Mouse (Mus musculus) cerebellum, postnatal 14 days (tissue): ENCODE measurements around the gene Phf13.

ENCODE experiments used
- DNase-seq, 2 experiments: peaks; one replicate each; pipeline ENCODE4 v3.0.0; 2021; ENCODE audit warnings: mixed read lengths in 2 of 2

Gene Phf13

DNA sequence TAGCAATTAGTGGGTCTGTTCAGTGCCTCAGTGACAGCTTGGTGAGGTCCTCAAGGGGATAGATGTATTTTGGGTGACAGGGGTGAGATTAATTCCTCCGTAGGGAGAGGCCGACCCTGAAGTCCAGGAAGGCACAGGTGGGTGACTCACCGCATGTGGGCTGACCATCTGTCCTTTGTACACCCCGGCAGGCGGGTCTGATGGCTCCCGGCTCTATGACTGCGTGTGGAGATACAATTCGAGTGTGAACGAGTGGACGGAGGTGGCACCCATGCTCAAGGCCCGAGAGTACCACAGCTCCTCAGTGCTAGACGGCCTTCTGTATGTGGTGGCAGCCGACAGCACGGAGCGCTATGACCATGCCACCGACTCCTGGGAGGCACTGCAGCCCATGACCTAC, 16.1 kb upstream of the Phf13 start:
- no peak for DNase-seq

DNA sequence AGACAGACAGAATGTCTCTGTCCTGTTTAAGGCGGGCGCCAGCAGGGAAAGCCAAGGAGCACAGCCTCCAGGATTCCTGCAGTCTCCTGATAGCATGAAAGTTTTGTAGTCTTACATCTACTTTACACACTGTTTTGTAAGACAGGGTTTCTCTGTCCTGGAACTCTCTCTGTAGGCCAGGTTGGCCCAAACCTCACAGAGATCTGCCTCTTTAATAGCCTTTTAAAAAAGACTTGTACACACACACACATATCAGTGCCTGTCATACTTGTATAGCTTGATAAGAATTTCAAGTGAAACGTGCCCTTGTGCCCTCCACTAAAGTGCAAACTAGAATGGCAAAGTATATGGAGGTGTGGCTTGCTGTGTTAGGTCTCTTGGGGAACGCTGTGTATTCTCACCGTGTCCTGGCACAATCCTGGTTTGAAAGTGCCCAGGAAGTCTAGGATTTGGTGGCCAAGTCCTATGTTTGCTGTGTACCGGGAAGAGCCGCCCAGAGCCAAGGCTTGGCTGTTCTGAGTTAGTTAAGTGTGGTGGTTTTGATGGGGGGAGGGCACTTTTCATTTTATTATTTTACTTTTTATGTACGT, 15.2 kb upstream of the Phf13 start:
- DNase-seq = no peak

DNA sequence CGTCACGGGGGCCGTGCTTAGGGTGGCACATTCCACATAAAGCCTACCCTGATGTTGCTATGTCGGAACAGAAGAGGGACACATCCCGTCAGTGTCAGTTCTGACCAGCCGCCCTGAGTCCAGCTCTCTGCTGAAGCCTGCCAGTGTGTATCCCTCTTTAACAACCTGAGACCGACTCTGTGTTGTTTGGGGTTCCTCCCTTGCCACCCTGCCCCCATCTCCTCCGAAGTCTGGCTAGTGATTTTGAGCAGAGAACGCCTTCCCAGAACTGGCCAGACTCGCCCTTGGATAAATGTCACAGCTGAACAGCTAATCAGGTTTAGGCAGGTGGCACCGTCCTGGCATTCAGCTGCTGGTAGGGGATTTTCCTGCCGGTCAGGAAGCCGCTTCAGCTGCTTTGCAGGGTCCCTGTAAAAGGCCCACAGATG, 14.7 kb upstream of the Phf13 start:
- peak; percentile 52 to 66 for DNase-seq

DNA sequence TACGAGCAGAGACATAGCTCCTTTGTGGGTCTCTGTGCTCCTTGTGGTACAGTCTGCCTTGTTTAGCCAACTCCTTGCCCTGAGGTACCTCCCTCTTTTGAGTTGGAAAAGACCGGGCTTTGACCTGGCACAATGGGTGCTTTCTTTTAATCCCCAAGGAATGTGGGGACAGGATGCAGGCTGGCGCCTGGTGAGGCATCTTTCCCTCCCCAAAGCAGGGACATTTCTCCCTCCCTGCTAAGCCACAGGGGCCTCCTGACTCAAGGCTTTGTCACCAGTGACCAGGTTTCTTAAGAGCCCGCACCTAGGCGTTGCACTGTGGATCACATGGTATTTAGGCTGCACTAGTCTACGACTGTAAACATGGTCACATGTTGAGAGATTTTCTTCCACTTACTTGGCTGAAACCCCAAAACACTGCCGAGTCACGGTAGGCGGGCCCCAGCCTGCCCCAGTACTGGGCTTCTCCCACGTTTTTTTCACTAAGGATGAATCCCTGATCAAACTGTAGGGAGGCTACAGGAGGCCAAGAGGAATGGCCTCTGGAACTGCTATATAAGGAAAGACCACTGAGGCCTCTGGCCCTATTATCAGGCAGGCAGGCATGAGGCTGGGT, 14.1 kb upstream of the Phf13 start:
- no peak for DNase-seq

DNA sequence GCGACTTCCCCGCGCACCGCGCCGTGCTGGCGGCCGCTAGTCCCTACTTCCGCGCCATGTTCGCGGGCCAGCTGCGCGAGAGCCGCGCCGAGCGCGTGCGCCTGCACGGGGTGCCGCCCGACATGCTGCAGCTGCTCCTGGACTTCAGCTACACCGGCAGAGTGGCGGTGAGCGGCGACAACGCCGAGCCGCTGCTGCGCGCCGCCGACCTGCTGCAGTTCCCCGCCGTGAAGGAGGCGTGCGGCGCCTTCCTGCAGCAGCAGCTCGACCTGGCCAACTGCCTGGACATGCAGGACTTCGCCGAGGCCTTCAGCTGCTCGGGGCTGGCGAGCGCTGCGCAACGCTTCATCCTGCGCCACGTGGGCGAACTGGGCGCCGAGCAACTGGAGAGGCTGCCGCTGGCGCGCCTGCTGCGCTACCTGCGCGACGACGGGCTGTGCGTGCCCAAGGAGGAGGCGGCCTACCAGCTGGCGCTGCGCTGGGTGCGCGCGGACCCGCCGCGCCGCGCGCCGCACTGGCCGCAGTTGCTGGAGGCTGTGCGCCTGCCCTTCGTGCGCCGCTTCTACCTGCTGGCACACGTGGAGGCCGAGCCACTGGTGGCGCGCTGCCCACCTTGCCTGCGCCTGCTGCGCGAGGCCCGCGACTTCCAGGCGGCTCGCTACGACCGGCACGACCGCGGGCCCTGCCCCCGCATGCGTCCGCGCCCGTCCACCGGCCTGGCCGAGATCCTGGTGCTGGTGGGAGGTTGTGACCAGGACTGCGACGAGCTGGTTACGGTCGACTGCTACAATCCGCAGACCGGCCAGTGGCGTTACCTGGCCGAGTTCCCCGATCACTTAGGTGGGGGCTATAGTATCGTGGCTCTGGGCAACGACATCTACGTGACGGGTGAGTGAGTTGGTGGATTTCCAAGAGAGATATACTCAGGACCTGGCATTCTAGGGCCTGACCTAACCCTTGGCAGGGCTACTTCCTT, 13.3 kb upstream of the Phf13 start:
- peak; percentile 77 to 81 for DNase-seq

DNA sequence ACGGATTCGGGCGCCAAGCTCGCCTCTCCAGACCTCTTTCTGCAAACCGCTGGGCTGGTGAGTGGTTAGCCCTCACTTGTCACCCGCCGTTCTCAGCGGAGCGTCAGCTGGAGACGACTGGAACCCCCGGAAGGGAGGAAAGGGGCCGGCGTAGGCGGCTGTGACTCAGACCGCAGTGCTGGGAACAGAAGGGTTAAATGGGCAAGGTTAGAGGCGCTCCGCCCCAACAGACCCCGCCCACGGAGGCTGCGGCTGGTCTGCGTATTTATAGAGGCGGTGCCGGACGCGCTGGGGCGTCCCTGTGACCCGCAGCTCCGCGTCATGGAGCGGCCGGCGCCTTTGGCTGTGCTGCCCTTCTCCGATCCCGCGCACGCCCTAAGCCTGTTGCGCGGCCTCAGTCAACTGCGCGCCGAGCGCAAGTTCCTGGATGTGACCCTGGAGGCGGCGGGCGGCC, 12.6 kb upstream of the Phf13 start, which contains the start of gene Klhl21:
TSS of gene Klhl21 (plus strand) at position 182 of the 454 bp plus-strand sequence.
- DNase-seq = peak; percentile 90 to 94

DNA sequence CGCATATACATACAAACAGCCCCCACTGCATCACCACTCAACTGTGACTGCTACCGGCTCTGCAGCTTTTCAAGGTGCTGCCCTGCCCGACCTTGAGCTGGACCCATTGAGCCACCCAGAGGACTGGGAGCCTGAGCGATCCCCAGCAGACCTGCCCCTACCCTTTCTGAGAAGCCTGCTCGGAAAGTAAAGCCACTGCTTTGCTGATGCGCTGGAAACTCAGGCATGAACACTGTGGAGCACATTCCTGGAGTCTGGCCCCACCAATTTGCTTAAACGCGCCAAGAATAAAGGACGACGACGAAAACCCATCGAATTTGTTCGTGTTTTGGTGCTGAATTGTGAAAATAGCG, 12.1 kb upstream of the Phf13 start:
- DNase-seq = no peak

DNA sequence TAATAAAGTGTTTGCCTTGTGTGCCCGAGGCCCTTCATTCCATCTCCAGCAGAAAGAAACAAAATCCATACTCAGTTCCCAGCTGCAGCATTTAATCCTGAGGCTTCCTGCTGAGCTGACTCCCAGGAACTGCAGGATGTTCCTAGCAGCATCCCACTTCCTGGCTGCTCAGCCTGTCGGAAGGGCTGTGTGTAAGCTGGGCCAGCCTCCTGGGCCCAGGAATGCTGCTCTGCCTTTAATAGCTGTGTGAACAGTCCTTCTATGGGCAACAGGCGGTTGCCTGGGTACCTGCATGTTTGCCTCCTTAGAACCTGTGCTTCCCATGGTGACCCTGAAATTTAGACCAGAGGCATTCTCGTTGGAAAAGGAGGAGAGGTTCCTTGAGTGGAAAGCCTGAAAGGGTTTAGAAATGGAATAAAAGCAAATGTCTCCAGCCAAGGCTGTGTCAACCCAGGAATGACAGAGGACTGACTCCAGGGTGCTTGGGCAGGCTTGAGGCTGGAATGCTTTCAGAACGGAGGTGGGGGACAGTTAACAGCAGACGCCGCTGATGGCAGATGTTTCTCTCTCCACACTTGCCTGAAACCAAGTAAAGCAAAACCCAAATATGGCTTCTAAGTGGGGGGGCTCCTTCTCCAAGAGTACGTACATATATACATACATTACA, 11.6 kb upstream of the Phf13 start:
- no peak for DNase-seq

DNA sequence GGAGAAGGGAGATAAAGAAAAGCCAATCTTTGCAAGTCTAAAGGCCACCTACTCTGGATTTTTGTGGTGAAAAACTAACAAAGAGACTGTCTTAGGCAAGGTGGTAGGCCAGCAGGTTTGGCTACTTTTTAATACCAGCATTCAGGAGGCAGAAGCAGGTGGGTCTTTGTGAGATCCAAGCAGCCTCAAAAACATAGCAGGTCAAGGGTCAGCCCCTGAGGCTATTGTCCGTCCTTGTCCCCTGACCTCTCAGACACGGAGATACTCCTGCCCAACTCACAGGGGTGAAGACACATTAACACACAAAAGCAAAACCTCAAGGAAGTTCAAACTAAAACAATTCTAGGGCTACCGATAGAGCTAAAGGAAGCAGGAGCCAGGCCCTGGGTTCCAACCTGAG, 10.8 kb upstream of the Phf13 start:
- no peak for DNase-seq

DNA sequence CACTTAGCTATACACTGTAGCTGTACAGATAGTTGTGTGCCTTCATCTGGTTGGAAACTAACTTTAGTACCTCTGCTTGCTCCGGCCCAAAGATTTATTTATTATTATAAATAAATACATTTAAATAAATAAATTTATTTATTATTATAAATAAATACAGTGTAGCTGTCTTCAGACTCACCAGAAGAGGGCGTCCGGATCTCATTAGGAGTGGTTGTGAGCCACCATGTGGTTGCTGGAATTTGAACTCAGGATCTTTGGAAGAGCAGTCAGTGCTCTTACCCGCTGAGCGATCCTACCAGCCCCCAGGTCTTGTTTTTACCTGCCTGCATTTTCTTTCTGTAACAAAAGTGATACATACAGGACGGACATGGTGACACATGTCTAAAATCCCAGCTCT, 10.1 kb upstream of the Phf13 start:
- no peak for DNase-seq

DNA sequence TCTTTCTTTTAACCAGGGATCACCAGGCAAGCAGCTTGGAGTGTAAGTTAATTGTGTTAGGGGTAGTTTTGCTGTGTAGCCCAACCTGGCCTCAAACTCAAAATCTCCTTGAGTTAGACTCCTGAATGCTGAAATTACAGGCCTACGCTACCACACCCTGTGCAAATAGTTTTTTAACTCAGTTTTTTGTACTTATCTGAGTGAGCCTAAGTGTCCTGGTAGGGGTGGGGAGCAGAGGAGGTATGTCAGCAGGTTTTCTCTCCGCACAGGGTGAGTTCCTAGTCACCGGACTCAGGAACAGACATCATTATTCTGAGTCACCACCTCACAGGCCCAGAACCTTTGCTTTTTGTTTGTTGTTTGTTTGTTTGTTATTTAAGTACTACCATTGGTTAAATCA, 6.0 kb upstream of the Phf13 start:
- DNase-seq = no peak

DNA sequence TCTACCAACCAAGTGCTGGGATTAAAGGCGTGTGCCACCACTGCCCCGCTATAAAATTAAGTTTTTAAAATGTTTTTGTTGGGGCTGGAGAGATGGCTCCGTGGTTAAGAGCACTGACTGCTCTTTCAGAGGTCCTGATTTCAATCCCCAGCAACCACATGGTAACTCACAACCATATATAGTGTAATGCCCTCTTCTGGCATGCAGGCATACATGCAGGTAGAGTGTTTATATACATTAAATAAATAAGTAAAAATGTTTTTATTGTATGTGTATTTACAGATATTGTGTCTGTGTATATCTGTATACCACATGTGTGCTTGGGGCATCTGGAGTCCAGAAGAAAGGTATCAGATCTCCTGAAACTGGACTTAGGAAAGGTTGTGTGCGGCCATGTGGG, 5.3 kb upstream of the Phf13 start:
- no peak for DNase-seq

DNA sequence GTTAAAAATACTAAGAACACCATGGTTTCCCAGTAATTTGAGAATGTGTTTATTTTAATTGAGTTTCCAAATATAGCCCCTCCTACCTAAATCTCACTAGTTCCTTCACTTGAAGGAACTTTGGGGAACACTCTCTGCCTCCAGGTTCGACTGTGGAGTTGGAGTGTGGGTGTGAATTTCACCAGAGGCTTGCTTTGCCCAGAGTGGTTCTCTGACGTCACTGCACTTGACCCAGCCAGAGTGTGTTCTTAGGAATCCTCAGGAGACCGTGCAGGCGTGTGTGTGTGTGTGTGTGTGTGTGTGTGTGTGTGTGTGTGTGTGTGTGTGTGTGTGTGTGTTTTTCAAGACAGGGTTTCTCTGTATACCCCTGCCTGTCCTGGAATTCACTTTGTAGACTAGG, 4.8 kb upstream of the Phf13 start:
- DNase-seq = no peak

DNA sequence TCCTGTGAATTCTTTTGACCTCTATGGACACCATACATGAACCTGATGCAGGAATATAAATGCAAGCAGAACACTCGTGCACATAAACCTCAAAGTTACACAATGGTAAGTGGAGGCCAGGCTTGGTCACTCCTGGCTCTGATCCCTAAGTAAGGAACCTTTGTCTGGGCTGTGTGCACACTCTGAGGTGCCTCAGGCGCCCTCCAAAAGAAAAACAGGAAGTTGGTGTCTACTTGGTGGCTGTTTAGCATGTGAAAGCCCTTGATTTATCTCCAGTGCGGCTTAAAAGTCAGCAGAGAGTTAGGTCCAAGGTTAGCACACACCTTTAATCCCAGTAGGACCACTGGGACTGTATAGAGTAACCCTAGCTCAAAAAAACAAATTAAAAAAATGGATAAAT, 3.4 kb upstream of the Phf13 start:
- no peak for DNase-seq

DNA sequence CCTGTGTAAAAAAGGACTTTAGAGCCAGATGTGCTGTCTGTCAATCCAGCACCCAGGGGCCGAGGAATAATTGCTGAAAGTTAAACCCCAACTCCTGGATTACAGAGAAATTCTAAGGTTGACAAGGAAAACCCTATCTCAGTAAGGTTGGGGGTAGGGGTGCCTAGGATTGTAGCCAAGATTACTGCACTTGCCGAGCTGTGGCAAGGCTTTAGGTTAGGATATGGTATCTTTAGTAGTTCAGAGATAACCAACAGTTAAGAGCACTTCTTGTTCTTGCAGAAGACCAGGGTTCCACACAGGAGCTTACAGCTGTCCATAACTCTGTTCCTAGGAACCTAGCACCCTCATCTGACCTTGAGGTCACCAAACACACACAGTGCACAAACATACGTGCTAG, 1.6 kb upstream of the Phf13 start:
- no peak for DNase-seq

DNA sequence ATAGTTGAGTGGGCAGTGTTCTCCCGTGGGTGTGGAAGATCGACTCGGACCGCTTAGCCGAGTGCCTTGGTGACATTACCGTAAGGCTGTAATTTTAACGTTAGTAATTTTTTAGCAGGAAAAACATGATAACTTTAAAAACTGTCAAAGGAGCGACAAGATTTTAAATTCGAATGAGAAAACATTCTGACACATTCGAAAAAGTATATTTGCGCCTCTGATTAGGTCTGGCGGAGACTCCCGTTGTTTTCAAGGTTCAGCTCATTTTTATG, 829 bp upstream of the Phf13 start:
- DNase-seq = no peak

DNA sequence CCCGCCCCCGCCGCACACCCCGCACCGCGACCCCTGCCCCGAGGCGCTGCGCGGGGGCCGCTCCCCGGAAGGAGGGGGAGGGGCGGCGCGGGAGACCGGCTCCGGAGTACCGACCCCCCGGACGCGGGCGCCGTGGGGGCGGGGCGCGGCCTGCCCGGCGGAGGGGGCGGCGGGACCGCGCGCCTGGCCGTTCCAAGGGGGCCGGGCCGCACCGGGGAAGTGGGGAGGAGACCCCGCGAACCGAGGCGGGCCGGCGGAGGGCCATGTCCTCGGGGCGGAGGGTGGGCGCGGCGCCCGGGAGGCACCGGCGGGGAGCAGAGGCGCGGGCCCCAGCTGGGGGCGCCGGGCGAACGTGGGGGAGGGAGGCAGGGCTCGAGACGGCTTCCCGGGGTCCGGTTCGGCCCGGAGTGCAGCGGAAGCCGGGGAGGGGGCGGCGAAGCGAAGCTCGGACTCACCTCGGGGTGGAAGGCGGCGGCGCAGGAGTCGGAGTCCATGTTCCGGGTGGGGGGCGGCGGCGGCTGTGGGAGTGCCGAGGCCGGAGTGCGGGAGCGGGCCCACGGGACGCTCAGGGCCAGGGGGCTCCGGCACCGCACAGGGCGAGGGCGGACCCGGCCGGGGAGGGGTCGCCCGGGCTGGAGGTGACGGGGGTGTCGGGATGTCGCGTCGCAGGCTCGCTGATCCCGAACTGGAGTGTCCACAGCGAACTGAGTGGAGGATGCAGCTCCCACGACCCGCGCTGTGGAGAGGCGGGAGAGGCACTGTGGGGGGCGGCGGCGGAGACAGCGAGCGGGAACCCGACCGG, 486 bp downstream of the Phf13 start:
- DNase-seq = peak; percentile 44 to 69

DNA sequence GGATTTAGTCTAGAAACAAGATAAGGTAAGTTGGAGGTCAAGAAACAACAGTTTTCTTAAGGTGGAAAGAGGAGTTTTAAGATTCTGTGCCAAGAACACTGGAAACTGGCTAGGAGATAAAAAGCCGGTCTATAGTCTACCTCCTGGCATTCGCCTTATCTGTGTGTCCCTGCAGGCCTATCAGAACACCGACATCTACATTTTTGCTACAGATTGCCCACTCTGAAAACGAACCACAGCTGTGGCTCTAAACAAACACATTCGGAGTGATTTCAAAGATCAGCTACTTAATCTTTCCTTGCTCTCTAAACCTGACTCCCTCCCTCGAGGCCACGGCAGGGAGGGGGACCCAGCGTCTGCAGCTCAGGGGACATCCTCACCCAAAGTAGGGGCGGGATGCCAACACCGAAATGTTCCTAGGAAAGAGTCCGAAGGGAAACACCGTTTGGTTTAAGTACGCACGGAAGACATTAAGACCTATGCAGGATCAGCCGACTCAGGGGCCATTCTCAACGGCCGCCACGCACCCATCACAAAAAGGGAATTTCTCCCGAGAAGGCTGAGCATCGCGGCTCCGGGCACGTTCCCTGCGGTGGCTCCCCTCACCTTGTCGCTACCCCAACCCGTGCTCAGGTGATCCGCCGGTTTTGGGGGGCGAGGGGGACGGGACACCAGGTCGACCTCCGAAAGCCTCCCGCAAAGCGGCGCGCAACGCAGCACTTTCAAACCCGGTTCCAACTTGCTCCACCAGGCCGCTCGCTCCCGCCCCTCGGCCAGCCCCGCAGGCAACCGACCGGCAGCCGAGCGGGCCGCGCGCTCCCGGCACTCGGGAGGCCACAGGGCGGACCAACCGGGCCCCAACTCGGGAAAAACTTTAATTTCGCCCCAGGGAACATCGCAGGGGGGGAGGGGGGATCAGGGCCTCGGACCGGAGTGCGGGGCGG, 1.6 kb downstream of the Phf13 start:
- DNase-seq = peak; percentile 50 to 60

DNA sequence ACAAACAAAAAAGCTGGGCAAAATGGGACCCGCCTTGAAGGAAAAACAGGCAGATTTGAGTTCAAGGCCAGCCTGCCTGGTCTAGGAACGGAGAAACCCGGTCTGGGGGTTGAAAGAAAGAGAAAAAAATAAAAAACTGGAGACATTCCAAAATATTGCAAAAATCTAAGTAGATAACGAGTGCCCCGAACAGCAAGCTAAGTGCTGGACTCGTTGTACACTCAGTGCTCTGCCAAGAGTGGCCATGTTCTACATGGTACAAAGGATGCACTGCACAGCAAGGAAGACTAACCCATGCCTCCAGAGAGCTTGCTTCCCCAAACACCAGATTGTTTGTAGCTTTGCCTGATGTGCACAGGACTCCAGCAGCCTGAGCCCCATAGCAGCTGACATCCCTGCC, 3.0 kb downstream of the Phf13 start:
- DNase-seq = no peak

DNA sequence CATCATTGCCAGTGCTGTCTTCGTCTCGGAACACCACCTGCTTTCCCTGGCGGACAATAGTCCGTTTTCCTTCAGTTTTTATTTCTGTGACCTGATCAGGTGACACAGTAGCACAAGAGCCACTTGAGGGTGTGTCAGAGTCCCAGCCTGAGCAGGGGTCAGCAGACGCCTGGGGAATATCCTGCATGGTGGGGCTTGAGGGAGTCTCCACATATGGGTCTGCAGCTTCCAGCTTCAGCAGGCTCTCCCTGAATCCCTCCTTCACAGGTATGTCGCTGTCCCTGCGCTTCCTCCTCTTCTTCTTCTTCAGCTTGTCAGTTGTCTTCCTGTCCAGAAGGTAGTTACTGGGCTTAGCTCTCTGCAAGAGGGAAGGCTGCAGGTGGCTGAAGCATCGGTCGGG, 4.0 kb downstream of the Phf13 start:
- DNase-seq = no peak

DNA sequence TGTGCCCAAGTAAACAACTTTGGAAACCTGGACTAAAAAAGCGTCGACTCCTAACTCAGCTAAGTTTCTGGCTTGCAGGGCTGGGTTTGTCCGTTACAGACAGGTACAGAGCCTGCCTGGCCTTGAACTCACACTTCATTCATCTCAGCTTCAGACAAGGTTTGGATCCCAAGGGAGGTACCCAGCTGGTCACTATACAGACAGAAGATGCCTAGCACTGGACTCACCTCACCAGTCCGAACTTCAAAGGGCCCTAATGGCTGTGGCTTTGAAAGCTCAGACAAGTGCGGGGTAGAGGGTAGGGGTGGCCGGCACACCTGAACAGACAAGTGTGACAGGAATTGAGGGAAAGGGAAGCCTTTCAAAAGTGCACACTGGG, 7.0 kb downstream of the Phf13 start:
- no peak for DNase-seq
